Mouse (Mus musculus) cerebellum, adult 9-10 months (tissue): ENCODE measurements around the gene Lpar5.
A peak's percentile ranks its signal among the peaks of the same experiment; 100 is the strongest.

Experiments used
- DNase-seq: peaks from one replicate; pipeline ENCODE4 v3.0.0; 2022

Lpar5 gene

DNA sequence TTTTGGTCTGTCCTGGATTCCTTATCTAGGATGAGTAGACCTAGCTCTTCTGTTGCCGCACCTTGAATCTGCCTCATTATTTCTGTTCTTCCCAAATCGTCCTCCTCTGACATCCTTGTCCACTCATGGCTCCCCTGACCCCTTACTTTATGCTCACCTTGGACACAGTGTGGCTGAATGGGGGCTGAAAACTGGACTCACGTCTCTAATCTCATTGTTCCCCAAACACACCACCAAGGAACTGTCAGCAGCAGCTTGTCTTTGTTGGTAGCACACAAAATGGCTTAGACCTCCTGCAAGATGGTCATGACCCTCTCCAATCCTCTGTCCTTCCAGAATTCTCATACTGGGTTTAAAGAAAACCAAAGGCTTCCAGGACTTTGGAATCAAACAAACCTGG is 20.2 kb downstream of the Lpar5 start:
- no peak for DNase-seq

- DNase-seq: peak; percentile 88
Observed at GRCm38 (mm10) chr6:125088561-125089321, 21.0 kb downstream of the Lpar5 start.

DNA sequence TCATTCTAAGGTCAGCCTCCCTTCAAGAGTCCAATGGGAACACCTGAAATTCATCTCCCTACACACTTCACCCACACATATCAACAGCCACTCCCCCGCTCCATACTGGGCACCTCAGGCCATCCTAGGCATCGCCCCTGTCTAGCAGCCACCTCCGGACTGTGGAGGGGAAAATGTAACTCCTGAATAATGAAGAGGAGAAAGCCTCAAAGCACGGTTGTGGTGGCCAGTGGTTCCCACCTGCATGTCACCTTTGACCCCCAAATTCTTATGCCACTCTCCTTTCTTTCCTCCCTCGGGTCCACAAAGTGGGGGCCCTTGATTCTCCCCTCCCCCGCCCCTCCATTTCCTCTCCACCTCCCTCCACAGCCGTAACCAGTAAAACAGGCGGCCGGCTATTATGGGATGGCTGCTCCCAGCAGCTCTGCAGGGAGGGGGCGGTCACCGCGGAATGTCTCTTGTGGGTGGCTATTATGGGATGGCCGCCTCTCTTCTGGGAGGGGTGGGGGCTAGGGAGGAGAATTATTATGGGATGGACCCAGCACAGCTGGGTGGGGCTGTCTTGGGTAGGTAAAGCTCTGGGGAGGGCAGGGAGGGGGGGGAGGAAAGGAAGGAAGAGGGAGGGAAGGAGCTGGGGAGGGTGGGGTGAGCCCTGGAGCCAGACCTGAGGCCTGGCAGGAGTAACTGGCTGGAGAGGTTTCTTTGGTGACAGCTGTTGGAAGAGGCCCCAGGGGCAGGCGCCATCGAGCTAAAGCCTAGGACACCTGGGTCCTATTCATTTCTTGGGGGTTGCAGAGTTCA is 22.0 kb downstream of the Lpar5 start:
- DNase-seq: peak; percentile 86

GRCm38 (mm10) chr6:125090341-125091085 is 22.8 kb downstream of the Lpar5 start:
- DNase-seq: no peak

DNA sequence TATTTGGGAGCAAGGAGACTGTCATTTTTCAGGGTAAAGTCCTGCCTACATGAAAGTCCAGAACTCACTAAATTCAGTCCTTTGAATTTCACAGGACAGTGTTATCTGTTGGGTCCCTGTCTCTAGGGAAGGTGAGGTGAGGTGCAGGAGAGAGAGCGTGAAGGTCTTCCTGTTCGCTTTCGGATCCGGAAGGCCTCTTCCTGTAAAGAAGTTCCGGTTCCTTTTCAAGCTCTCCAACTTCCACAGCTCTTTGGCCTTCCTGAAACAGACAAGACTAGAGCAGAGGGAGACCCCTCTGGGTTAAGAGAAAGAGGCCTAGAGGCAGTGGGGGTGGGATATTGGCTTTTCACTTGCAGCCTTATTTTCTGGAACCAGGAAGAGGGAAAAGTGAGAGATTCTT is 24.7 kb downstream of the Lpar5 start:
- no peak for DNase-seq

- no peak for DNase-seq
Observed at GRCm38 (mm10) chr6:125094843-125095242, 27.1 kb downstream of the Lpar5 start.

DNA sequence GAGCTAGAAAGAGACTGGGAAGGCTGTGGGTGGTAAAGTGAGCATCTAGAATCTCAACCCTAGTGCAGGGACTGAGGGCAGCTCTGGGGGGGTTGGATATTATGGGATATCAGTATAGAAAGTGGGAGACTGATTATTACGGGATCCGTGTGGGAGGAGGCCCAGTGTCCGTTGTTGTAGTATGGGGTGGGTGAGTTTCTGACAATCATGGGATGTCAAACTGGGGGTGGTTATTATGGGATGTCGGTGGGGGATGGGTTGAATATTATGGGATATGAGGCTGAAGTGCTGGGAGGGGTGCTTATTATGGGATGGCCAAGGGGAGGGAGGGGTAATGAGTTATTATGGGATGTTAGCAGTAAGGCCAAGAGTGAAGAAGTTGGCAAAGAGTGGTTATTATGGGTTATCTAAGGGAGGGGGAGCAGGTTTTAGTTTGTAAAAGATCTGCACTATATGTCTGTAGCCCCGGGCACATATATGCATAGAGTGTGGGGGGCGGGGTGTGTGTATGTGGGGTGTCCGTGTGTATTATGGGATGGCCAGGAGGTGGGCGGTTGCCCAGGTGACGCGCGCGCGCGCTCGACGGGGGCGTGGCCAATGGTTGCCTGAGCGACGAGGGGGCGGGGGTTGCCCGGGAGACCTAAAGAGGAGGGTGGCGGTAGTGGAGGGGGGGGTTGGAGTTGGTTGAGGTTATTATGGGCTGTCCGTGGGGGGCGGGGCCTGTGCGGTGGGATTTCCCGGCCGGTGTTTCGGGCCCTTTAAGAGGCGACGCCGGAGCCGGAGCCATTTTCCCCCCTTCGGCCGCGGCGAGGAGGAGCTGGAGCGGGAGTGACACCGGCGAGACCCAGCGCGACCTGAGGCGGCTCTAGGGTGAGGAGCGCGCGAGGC is 27.9 kb downstream of the Lpar5 start, which contains the start of gene Chd4:
TSS of gene Chd4 (plus strand) at position 591 of the 888 bp plus-strand sequence.
- DNase-seq: peak; percentile 97

GRCm38 (mm10) chr6:125096279-125096596 is 28.5 kb downstream of the Lpar5 start:
- DNase-seq: no peak

- DNase-seq: peak; percentile 80
Observed at GRCm38 (mm10) chr6:125096597-125097345, 29.1 kb downstream of the Lpar5 start.

DNA sequence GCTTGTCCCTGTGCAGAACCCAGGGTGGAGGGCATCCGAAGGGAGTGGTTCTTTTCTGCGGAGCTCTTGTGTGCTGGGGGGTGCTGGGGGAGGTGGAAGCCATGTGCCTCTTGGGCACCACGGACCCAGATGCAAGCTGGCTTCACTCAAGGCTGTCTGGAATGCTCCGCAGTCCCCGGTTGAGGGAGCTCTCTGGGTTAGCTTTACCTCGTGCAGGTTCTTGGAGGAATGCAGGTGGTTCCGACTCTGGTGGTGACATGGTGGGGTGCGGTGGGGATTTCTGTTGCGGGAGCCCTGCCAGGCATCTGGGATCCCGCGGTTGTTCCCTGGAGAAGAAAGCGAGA is 29.6 kb downstream of the Lpar5 start:
- DNase-seq: peak; percentile 71

- DNase-seq: peak; percentile 42
Observed at GRCm38 (mm10) chr6:125097951-125098350, 30.2 kb downstream of the Lpar5 start.

- DNase-seq: peak; percentile 56
Observed at GRCm38 (mm10) chr6:125098513-125098912, 30.8 kb downstream of the Lpar5 start.

DNA sequence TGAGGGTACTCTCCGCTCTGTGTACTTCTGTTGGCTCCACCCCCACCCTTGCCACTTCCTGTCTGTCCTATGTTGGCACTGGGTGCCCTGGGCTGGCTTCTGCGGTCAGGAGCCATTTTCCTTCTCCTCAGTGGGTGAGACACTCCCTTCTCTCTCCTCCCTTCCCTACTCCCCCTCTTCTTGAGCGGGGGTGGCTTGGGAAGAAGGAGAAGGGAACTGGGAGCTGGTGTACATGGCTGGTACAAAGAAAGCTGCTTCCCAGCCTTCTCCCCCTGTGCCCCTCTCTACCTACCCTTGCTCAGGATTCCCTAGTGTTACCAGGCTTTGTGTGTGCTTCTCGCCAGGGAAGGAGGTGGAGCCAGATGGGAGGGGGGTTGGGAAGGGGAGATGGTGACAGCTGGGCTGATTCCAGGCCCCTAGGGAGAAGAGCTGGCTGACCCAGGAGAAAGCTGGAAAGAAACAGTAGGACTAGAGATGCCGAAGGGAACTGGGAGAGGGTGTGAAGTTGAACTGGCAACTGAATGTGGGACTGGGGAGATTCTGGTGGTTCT is 31.8 kb downstream of the Lpar5 start:
- peak; percentile 53 for DNase-seq

GRCm38 (mm10) chr6:125101444-125101843 is 33.7 kb downstream of the Lpar5 start:
- no peak for DNase-seq

GRCm38 (mm10) chr6:125104223-125104622 is 36.5 kb downstream of the Lpar5 start:
- no peak for DNase-seq

- DNase-seq: no peak
Observed at GRCm38 (mm10) chr6:125107705-125108104, 40.0 kb downstream of the Lpar5 start.

DNA sequence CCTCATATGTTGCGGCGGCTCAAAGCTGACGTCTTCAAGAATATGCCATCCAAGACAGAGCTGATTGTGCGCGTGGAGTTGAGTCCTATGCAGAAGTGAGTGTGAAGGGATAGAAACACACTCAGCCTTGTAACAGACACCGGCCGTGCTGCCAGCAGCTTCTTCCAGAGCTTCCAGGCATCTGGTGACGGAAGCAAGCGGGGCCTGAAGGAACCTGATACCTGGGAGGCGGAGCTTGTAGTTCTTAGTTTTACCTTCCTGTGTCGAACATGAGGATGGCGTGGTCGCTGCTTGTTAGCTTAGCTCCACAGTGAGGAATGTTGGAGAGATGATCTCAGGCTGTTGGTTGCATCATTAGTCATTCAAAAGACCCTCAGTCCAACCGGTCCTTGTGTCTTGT is 41.7 kb downstream of the Lpar5 start:
- DNase-seq: no peak

DNA sequence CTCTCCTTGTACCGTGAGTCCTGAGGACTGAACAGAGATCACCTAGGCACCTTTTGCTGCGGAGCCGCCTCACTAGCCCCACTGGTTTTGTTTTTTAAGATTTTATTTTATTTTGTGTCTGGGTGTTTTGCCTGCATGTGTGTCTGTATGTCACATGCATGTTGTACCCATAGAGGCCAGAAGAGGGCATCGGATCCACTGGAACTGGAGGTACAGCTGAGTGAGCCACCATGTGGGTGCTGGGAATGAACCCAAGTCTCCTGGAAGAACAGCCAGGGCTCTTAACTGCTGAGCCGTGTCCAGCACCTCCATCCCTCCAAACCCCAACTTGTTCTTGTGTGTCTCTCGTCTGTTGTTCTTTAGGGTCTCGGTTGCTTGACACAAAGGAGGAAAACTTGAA is 43.2 kb downstream of the Lpar5 start:
- DNase-seq: peak; percentile 50

- no peak for DNase-seq
Observed at GRCm38 (mm10) chr6:125112553-125112952, 44.8 kb downstream of the Lpar5 start.

DNA sequence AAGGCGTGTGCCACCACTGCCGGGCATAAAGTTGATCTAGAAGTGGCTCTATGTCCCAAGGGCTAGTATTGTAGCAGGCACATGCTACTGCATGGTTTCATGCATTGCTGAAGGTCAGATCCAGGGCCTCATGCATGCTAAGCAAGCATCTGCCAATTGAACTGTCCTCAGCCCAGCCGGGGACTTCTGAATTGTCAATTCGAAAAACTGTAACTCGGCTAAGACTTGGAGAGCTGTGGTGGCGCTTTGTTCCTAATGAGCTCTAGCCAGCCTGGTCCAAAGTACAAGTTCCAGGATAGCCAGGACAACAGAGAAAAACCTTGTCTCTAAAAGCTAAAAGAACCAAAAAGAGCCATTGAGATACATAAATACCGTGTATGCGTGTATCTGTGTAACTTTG is 51.7 kb downstream of the Lpar5 start:
- DNase-seq: no peak

GRCm38 (mm10) chr6:125128724-125129123 is 61.0 kb downstream of the Lpar5 start:
- no peak for DNase-seq
